Mouse (Mus musculus): Measurements from ENCODE around the gene Dcakd.

DNA sequence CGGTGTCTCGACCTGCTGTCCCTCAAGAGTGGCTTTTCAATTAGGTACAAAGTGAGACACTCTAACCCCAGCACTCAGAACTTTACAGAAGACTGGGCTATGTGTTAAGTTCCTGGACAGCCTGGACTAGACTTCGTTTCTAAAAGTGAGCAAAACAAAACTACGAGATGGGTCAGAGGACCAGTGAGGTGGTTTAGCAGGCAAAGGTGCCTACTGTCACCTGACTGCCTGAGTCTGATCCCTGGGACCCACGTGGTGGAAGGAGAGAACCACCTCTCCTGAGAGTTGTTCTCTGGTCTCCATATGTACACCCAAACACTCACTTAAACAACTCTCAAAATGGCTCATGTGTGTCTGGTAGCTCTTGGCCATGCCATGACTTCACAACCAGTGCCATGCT lies 27.1 kb downstream of the Dcakd start:
- TF ChIP-seq CTCF (IDR thresholded peaks at IDR 0.05; ENCODE audit: insufficient read depth, low read depth, low read length), result no peak
- TF ChIP-seq POLR2A (IDR thresholded peaks at IDR 0.05; ENCODE audit: insufficient read depth, low read depth, low read length), result no peak

All from olfactory bulb, adult 2 months (tissue).